Mouse (Mus musculus): ENCODE data around the gene Pa2g4. TPM values are rescaled to one million over a fixed set of nuclear protein-coding genes. Genes with fewer than 3 reads are reported as not detected.

Gene Pa2g4
- polyA plus RNA-seq, 1 experiment from 2014 or later: 142 TPM

- Histone ChIP-seq H3K9ac (replicated peaks; ENCODE audit: low read length) (peak within 1 kb of the TSS; percentile 92), H3K9me3 (ENCODE audit: control insufficient read depth, low read length) (no peaks in the 10 kb centered on the region), H3K36me3 (ENCODE audit: control insufficient read depth, insufficient read depth, low read length) (peaks cover 31% of the 10 kb centered on the region), H3K27me3 (ENCODE audit: control insufficient read depth, insufficient read depth, low read length) (no peaks in the 10 kb centered on the region), H3K4me3 (replicated peaks; ENCODE audit: low read depth, low read length) (peak within 1 kb of the TSS; percentile 73), H3K27ac (replicated peaks; ENCODE audit: low read depth, low read length) (peak within 1 kb of the TSS; percentile 97), H3K4me1 (ENCODE audit: control insufficient read depth, insufficient read depth, low read length) (peaks cover 8% of the 10 kb centered on the region), H3K4me2 (ENCODE audit: low read length) (peak within 1 kb of the TSS; percentile 83)
- under 1% methylated on average over 50 of the region's 50 CpGs for WGBS
- DNase-seq: peak; percentile 98
- ATAC-seq (ENCODE audit: low FRiP score, low TSS enrichment): peak; percentile 90
Observed at GRCm38 (mm10) chr10:128547361-128548032, 18.3 kb downstream of the Pa2g4 start, which contains the start of gene Zc3h10. Gene Zc3h10 (minus strand): TSS chr10:128547774.

- H3K4me3 ChIP-seq (replicated peaks; ENCODE audit: low read depth, low read length): peak overlapping the region; percentile 73
- no peak for DNase-seq
- no peaks in the 10 kb centered on the region for H3K9me3 ChIP-seq (ENCODE audit: control insufficient read depth, low read length)
- peaks cover 8% of the 10 kb centered on the region for H3K4me1 ChIP-seq (ENCODE audit: control insufficient read depth, insufficient read depth, low read length)
- H3K9ac ChIP-seq (replicated peaks; ENCODE audit: low read length): peak overlapping the region; percentile 72
- ATAC-seq (ENCODE audit: low FRiP score, low TSS enrichment): no peak
- WGBS: 25% methylated on average over 7 of the region's 7 CpGs
- peak overlapping the region; percentile 83 for H3K4me2 ChIP-seq (ENCODE audit: low read length)
- H3K36me3 ChIP-seq (ENCODE audit: control insufficient read depth, insufficient read depth, low read length): peaks cover 38% of the 10 kb centered on the region
- no peaks in the 10 kb centered on the region for H3K27me3 ChIP-seq (ENCODE audit: control insufficient read depth, insufficient read depth, low read length)
- peak overlapping the region; percentile 97 for H3K27ac ChIP-seq (replicated peaks; ENCODE audit: low read depth, low read length)
Observed at GRCm38 (mm10) chr10:128546787-128547186, 19.0 kb downstream of the Pa2g4 start.

GRCm38 (mm10) chr10:128546361-128546760 is 19.4 kb downstream of the Pa2g4 start:
- peak overlapping the region; percentile 83 for H3K4me2 ChIP-seq (ENCODE audit: low read length)
- ATAC-seq (ENCODE audit: low FRiP score, low TSS enrichment) (no peak), DNase-seq (peak; percentile 79)
- peak overlapping the region; percentile 97 for H3K27ac ChIP-seq (replicated peaks; ENCODE audit: low read depth, low read length)
- H3K36me3 ChIP-seq (ENCODE audit: control insufficient read depth, insufficient read depth, low read length): peaks cover 41% of the 10 kb centered on the region
- no peaks in the 10 kb centered on the region for H3K27me3 ChIP-seq (ENCODE audit: control insufficient read depth, insufficient read depth, low read length)
- no peaks in the 10 kb centered on the region for H3K9me3 ChIP-seq (ENCODE audit: control insufficient read depth, low read length)
- peak overlapping the region; percentile 72; the same call in 1 of the 2 replicates for H3K9ac ChIP-seq (replicated peaks; ENCODE audit: low read length)
- 16% methylated on average over 4 of the region's 4 CpGs for WGBS
- H3K4me1 ChIP-seq (ENCODE audit: control insufficient read depth, insufficient read depth, low read length): peaks cover 8% of the 10 kb centered on the region
- H3K4me3 ChIP-seq (replicated peaks; ENCODE audit: low read depth, low read length): peak overlapping the region; percentile 73

GRCm38 (mm10) chr10:128545570-128545898 is 20.3 kb downstream of the Pa2g4 start:
- Histone ChIP-seq H3K36me3 (ENCODE audit: control insufficient read depth, insufficient read depth, low read length) (peaks cover 47% of the 10 kb centered on the region), H3K9ac (replicated peaks; ENCODE audit: low read length) (no peak overlapping the region), H3K4me1 (ENCODE audit: control insufficient read depth, insufficient read depth, low read length) (peaks cover 8% of the 10 kb centered on the region), H3K9me3 (ENCODE audit: control insufficient read depth, low read length) (no peaks in the 10 kb centered on the region), H3K4me3 (replicated peaks; ENCODE audit: low read depth, low read length) (no peak overlapping the region), H3K4me2 (ENCODE audit: low read length) (no peak overlapping the region), H3K27ac (replicated peaks; ENCODE audit: low read depth, low read length) (no peak overlapping the region), H3K27me3 (ENCODE audit: control insufficient read depth, insufficient read depth, low read length) (no peaks in the 10 kb centered on the region)
- ATAC-seq (ENCODE audit: low FRiP score, low TSS enrichment) (no peak), DNase-seq (no peak)
- WGBS: 87% methylated on average over 3 of the region's 3 CpGs

- no peak overlapping the region for H3K9ac ChIP-seq (replicated peaks; ENCODE audit: low read length)
- no peak overlapping the region for H3K4me2 ChIP-seq (ENCODE audit: low read length)
- ATAC-seq (ENCODE audit: low FRiP score, low TSS enrichment): no peak
- no peak for DNase-seq
- no peak overlapping the region for H3K27ac ChIP-seq (replicated peaks; ENCODE audit: low read depth, low read length)
- 96% methylated on average over 37 of the region's 37 CpGs for WGBS
- no peaks in the 10 kb centered on the region for H3K9me3 ChIP-seq (ENCODE audit: control insufficient read depth, low read length)
- no peaks in the 10 kb centered on the region for H3K27me3 ChIP-seq (ENCODE audit: control insufficient read depth, insufficient read depth, low read length)
- no peak overlapping the region for H3K4me3 ChIP-seq (replicated peaks; ENCODE audit: low read depth, low read length)
- peaks cover 8% of the 10 kb centered on the region for H3K4me1 ChIP-seq (ENCODE audit: control insufficient read depth, insufficient read depth, low read length)
- H3K36me3 ChIP-seq (ENCODE audit: control insufficient read depth, insufficient read depth, low read length): peaks cover 47% of the 10 kb centered on the region
Observed at GRCm38 (mm10) chr10:128544674-128545569, 20.9 kb downstream of the Pa2g4 start.

- WGBS: 96% methylated on average over 15 of the region's 15 CpGs
- Histone ChIP-seq H3K36me3 (ENCODE audit: control insufficient read depth, insufficient read depth, low read length) (peaks cover 47% of the 10 kb centered on the region), H3K4me3 (replicated peaks; ENCODE audit: low read depth, low read length) (no peak overlapping the region), H3K4me2 (ENCODE audit: low read length) (no peak overlapping the region), H3K27me3 (ENCODE audit: control insufficient read depth, insufficient read depth, low read length) (no peaks in the 10 kb centered on the region), H3K9me3 (ENCODE audit: control insufficient read depth, low read length) (no peaks in the 10 kb centered on the region), H3K27ac (replicated peaks; ENCODE audit: low read depth, low read length) (no peak overlapping the region), H3K9ac (replicated peaks; ENCODE audit: low read length) (no peak overlapping the region), H3K4me1 (ENCODE audit: control insufficient read depth, insufficient read depth, low read length) (peaks cover 8% of the 10 kb centered on the region)
- ATAC-seq (ENCODE audit: low FRiP score, low TSS enrichment) (no peak), DNase-seq (no peak)
Observed at GRCm38 (mm10) chr10:128544151-128544657, 21.6 kb downstream of the Pa2g4 start.

- WGBS: 73% methylated on average over 2 of the region's 2 CpGs
Observed at GRCm38 (mm10) chr10:128543100-128543499, 22.7 kb downstream of the Pa2g4 start.

GRCm38 (mm10) chr10:128538340-128538870 is 27.4 kb downstream of the Pa2g4 start:
- DNase-seq: no peak
- H3K36me3 ChIP-seq (ENCODE audit: control insufficient read depth, insufficient read depth, low read length): peaks cover 25% of the 10 kb centered on the region
- H3K27me3 ChIP-seq (ENCODE audit: control insufficient read depth, insufficient read depth, low read length): no peaks in the 10 kb centered on the region
- 94% methylated on average over 1 of the region's 1 CpGs for WGBS
- 0 out of 2 replicates have a peak, but pooled peaks cover 3% of the 10 kb centered on the region for H3K4me1 ChIP-seq (ENCODE audit: control insufficient read depth, insufficient read depth, low read length)
- H3K9me3 ChIP-seq (ENCODE audit: control insufficient read depth, low read length): no peaks in the 10 kb centered on the region
- no peak overlapping the region for H3K9ac ChIP-seq (replicated peaks; ENCODE audit: low read length)
- H3K4me2 ChIP-seq (ENCODE audit: low read length): no peak overlapping the region
- no peak overlapping the region for H3K27ac ChIP-seq (replicated peaks; ENCODE audit: low read depth, low read length)
- H3K4me3 ChIP-seq (replicated peaks; ENCODE audit: low read depth, low read length): no peak overlapping the region
- no peak for ATAC-seq (ENCODE audit: low FRiP score, low TSS enrichment)

More at GRCm38 (mm10) chr10:128543100-128543499, 22.7 kb downstream of the Pa2g4 start:
- H3K36me3 ChIP-seq (ENCODE audit: control insufficient read depth, insufficient read depth, low read length): peaks cover 47% of the 10 kb centered on the region
- no peak overlapping the region for H3K4me2 ChIP-seq (ENCODE audit: low read length)
- no peak for DNase-seq
- peaks cover 8% of the 10 kb centered on the region for H3K4me1 ChIP-seq (ENCODE audit: control insufficient read depth, insufficient read depth, low read length)
- H3K27me3 ChIP-seq (ENCODE audit: control insufficient read depth, insufficient read depth, low read length): no peaks in the 10 kb centered on the region
- H3K9me3 ChIP-seq (ENCODE audit: control insufficient read depth, low read length): no peaks in the 10 kb centered on the region
- H3K4me3 ChIP-seq (replicated peaks; ENCODE audit: low read depth, low read length): no peak overlapping the region
- H3K9ac ChIP-seq (replicated peaks; ENCODE audit: low read length): no peak overlapping the region
- no peak overlapping the region for H3K27ac ChIP-seq (replicated peaks; ENCODE audit: low read depth, low read length)
- no peak for ATAC-seq (ENCODE audit: low FRiP score, low TSS enrichment)

Measured in midbrain, embryonic 14.5 days (tissue).